Mouse (Mus musculus): Measurements from ENCODE around the gene Slco2a1. TPM values are rescaled to one million over a fixed set of nuclear protein-coding genes. Genes with fewer than 3 reads are reported as not detected.

The Slco2a1 gene
- polyA plus RNA-seq, 1 experiment from 2014 or later = 12.1 TPM

- Histone ChIP-seq H3K9me3 (no peaks in the 10 kb centered on the region), H3K4me1 (no peaks in the 10 kb centered on the region), H3K9ac (no peak overlapping the region), H3K4me3 (replicated peaks) (no peak overlapping the region), H3K36me3 (no peaks in the 10 kb centered on the region), H3K4me2 (no peak overlapping the region), H3K27me3 (replicated peaks) (no peaks in the 10 kb centered on the region), H3K27ac (no peak overlapping the region)
- no peak for ATAC-seq (ENCODE audit: insufficient read depth, low FRiP score, low read depth)
- 81% methylated on average over 6 of the region's 6 CpGs for WGBS
Measured at GRCm38 (mm10) chr9:103072204-103072599, 83.7 kb downstream of the Slco2a1 start.

- Histone ChIP-seq H3K4me1 (no peaks in the 10 kb centered on the region), H3K36me3 (peaks cover 3% of the 10 kb centered on the region; the same call in 1 of the 2 replicates), H3K4me2 (no peak overlapping the region), H3K27me3 (replicated peaks) (no peaks in the 10 kb centered on the region), H3K9me3 (no peaks in the 10 kb centered on the region), H3K9ac (no peak overlapping the region), H3K4me3 (replicated peaks) (no peak overlapping the region), H3K27ac (no peak overlapping the region)
- no peak for ATAC-seq (ENCODE audit: insufficient read depth, low FRiP score, low read depth)
- WGBS = 77% methylated on average over 11 of the region's 11 CpGs
Measured at GRCm38 (mm10) chr9:103072926-103073515, 84.5 kb downstream of the Slco2a1 start.

GRCm38 (mm10) chr9:103076836-103077531 is 88.5 kb downstream of the Slco2a1 start:
- Histone ChIP-seq H3K27ac (no peak overlapping the region), H3K27me3 (replicated peaks) (no peaks in the 10 kb centered on the region), H3K9ac (no peak overlapping the region), H3K4me3 (replicated peaks) (no peak overlapping the region), H3K36me3 (peaks cover 4% of the 10 kb centered on the region; the same call in 1 of the 2 replicates), H3K9me3 (no peaks in the 10 kb centered on the region), H3K4me2 (no peak overlapping the region), H3K4me1 (no peaks in the 10 kb centered on the region)
- 69% methylated on average over 21 of the region's 21 CpGs for WGBS
- ATAC-seq (ENCODE audit: insufficient read depth, low FRiP score, low read depth) = no peak

- Histone ChIP-seq H3K27me3 (replicated peaks) (no peaks in the 10 kb centered on the region), H3K9ac (no peak overlapping the region), H3K4me1 (no peaks in the 10 kb centered on the region), H3K27ac (no peak overlapping the region), H3K9me3 (no peaks in the 10 kb centered on the region), H3K4me3 (replicated peaks) (no peak overlapping the region), H3K36me3 (peaks cover 4% of the 10 kb centered on the region; the same call in 1 of the 2 replicates), H3K4me2 (no peak overlapping the region)
- WGBS = 72% methylated on average over 6 of the region's 6 CpGs
- ATAC-seq (ENCODE audit: insufficient read depth, low FRiP score, low read depth) = no peak
Measured at GRCm38 (mm10) chr9:103078194-103078691, 89.7 kb downstream of the Slco2a1 start.

- Histone ChIP-seq H3K27ac (no peak overlapping the region), H3K4me1 (no peaks in the 10 kb centered on the region), H3K9ac (no peak overlapping the region), H3K27me3 (replicated peaks) (no peaks in the 10 kb centered on the region), H3K9me3 (no peaks in the 10 kb centered on the region), H3K36me3 (peaks cover 4% of the 10 kb centered on the region; the same call in 1 of the 2 replicates), H3K4me2 (no peak overlapping the region), H3K4me3 (replicated peaks) (no peak overlapping the region)
- WGBS = 80% methylated on average over 3 of the region's 3 CpGs
- no peak for ATAC-seq (ENCODE audit: insufficient read depth, low FRiP score, low read depth)
Measured at GRCm38 (mm10) chr9:103080211-103080610, 91.7 kb downstream of the Slco2a1 start.

- H3K4me2 ChIP-seq = no peak overlapping the region
- H3K9ac ChIP-seq = no peak overlapping the region
Measured at GRCm38 (mm10) chr9:103082246-103082975, 93.9 kb downstream of the Slco2a1 start.

DNA sequence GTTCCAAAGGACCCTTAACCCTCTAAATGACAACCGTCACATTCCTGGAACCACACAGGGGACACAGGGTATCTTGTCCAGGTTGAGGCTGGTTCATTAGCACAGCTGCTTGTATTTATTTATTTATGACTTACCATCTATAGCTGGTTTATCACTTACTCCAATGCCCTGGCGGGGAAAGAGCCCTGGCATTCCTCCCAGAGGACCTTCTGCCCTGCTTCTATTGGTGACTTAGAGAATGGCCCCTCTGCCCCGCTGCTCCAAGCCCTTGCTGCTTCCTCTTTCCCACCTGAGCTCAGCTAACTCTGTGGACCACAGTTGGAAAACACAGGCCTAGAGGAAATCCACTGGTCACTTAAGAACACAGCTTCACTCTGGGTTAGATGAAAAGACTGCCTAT is 94.9 kb downstream of the Slco2a1 start:
- 73% methylated on average over 3 of the region's 3 CpGs for WGBS
- no peak overlapping the region for H3K9ac ChIP-seq
- H3K36me3 ChIP-seq = no peaks in the 10 kb centered on the region
- ATAC-seq (ENCODE audit: insufficient read depth, low FRiP score, low read depth) = no peak
- no peaks in the 10 kb centered on the region for H3K9me3 ChIP-seq
- H3K4me1 ChIP-seq = no peaks in the 10 kb centered on the region
- no peaks in the 10 kb centered on the region for H3K27me3 ChIP-seq (replicated peaks)
- H3K27ac ChIP-seq = no peak overlapping the region
- no peak overlapping the region for H3K4me3 ChIP-seq (replicated peaks)
- H3K4me2 ChIP-seq = no peak overlapping the region

More at GRCm38 (mm10) chr9:103082246-103082975, 93.9 kb downstream of the Slco2a1 start:
- WGBS = 67% methylated on average over 8 of the region's 8 CpGs
- no peaks in the 10 kb centered on the region for H3K9me3 ChIP-seq
- H3K4me1 ChIP-seq = no peaks in the 10 kb centered on the region
- ATAC-seq (ENCODE audit: insufficient read depth, low FRiP score, low read depth) = no peak
- no peak overlapping the region for H3K27ac ChIP-seq
- H3K27me3 ChIP-seq (replicated peaks) = no peaks in the 10 kb centered on the region
- no peak overlapping the region for H3K4me3 ChIP-seq (replicated peaks)
- H3K36me3 ChIP-seq = peaks cover 4% of the 10 kb centered on the region; the same call in 1 of the 2 replicates

DNA sequence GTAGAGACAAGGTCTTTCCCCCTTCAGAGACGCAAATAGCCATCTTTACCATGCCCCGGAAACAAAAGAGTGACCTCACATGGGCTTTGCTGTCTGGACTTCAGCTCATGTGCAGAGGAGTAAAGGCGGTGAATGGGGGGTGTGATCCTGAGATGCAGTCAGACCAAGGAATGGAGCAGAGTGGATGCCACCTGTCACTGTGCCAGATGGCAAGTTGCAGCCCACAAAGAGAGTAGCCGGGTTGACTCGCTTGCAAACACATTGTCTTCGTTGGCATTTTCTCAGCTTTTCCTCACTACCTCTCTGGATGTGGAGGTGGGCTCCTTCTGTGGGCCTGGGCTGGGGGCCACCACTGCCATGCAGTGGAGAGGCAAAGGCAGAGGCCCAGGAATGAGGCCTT is 98.2 kb downstream of the Slco2a1 start:
- no peak overlapping the region for H3K9ac ChIP-seq
- no peaks in the 10 kb centered on the region for H3K36me3 ChIP-seq
- H3K9me3 ChIP-seq = no peaks in the 10 kb centered on the region
- no peak overlapping the region for H3K27ac ChIP-seq
- ATAC-seq (ENCODE audit: insufficient read depth, low FRiP score, low read depth) = no peak
- H3K4me3 ChIP-seq (replicated peaks) = no peak overlapping the region
- H3K4me1 ChIP-seq = peaks cover 16% of the 10 kb centered on the region; the same call in 1 of the 2 replicates
- WGBS = 89% methylated on average over 6 of the region's 6 CpGs
- H3K27me3 ChIP-seq (replicated peaks) = no peaks in the 10 kb centered on the region
- H3K4me2 ChIP-seq = no peak overlapping the region

- H3K4me3 ChIP-seq (replicated peaks) = no peak overlapping the region
- no peak for ATAC-seq (ENCODE audit: insufficient read depth, low FRiP score, low read depth)
- H3K9ac ChIP-seq = no peak overlapping the region
- H3K36me3 ChIP-seq = no peaks in the 10 kb centered on the region
- H3K4me1 ChIP-seq = peaks cover 17% of the 10 kb centered on the region; the same call in 1 of the 2 replicates
- no peaks in the 10 kb centered on the region for H3K9me3 ChIP-seq
- no peak overlapping the region for H3K27ac ChIP-seq
- H3K4me2 ChIP-seq = no peak overlapping the region
- WGBS = 58% methylated on average over 8 of the region's 8 CpGs
- no peaks in the 10 kb centered on the region for H3K27me3 ChIP-seq (replicated peaks)
Measured at GRCm38 (mm10) chr9:103087301-103087700, 98.8 kb downstream of the Slco2a1 start.

- H3K9ac ChIP-seq = no peak overlapping the region
- no peak overlapping the region for H3K27ac ChIP-seq
- H3K36me3 ChIP-seq = no peaks in the 10 kb centered on the region
- 72% methylated on average over 2 of the region's 2 CpGs for WGBS
- no peak overlapping the region for H3K4me2 ChIP-seq
- H3K4me1 ChIP-seq = peaks cover 22% of the 10 kb centered on the region; the same call in 1 of the 2 replicates
- H3K4me3 ChIP-seq (replicated peaks) = no peak overlapping the region
- no peaks in the 10 kb centered on the region for H3K27me3 ChIP-seq (replicated peaks)
- no peaks in the 10 kb centered on the region for H3K9me3 ChIP-seq
- ATAC-seq (ENCODE audit: insufficient read depth, low FRiP score, low read depth) = no peak
Measured at GRCm38 (mm10) chr9:103088661-103089060, 100.1 kb downstream of the Slco2a1 start.

GRCm38 (mm10) chr9:103090116-103090875 is 101.8 kb downstream of the Slco2a1 start:
- Histone ChIP-seq H3K4me2 (peak overlapping the region; percentile 3; the same call in 1 of the 2 replicates), H3K36me3 (no peaks in the 10 kb centered on the region), H3K9ac (no peak overlapping the region), H3K4me1 (peaks cover 22% of the 10 kb centered on the region; the same call in 1 of the 2 replicates), H3K27ac (peak overlapping the region; percentile 75), H3K4me3 (replicated peaks) (no peak overlapping the region), H3K9me3 (no peaks in the 10 kb centered on the region), H3K27me3 (replicated peaks) (no peaks in the 10 kb centered on the region)
- WGBS = 27% methylated on average over 9 of the region's 9 CpGs
- ATAC-seq (ENCODE audit: insufficient read depth, low FRiP score, low read depth) = peak; percentile 92

Data from stomach, embryonic 15.5 days (tissue).